Mouse (Mus musculus) hindbrain, embryonic 12.5 days (tissue): ENCODE data around the gene Gtf3c5. TPM values are rescaled to one million over a fixed set of nuclear protein-coding genes. Genes with fewer than 3 reads are reported as not detected.

Experiments used
- ATAC-seq: fragments of 200-750 bp; cut with Nextera tagmentation; 2 replicates; pipeline ENCODE4 v1.8.0; 2017; ENCODE audit warnings: moderate TSS enrichment; ENCODE audit not compliant: low FRiP score
- H3K27ac ChIP-seq: fragments of 300-500 bp; sonication (generic); 2 replicates; pipeline ENCODE4 v1.5.1; 2016; ENCODE audit warnings: mild to moderate bottlenecking
- H3K27me3 ChIP-seq: fragments of 300-500 bp; sonication (generic); 2 replicates; pipeline ENCODE4 v1.6.1; 2016; ENCODE audit warnings: mild to moderate bottlenecking
- H3K36me3 ChIP-seq: fragments of 300-500 bp; sonication (generic); 2 replicates; pipeline ENCODE4 v1.6.1; 2016; ENCODE audit warnings: mild to moderate bottlenecking
- H3K4me1 ChIP-seq: fragments of 300-500 bp; sonication (generic); 2 replicates; pipeline ENCODE4 v1.6.1; 2016
- H3K4me2 ChIP-seq: fragments of 300-500 bp; sonication (generic); replicated peaks from 2 replicates; pipeline ENCODE4 v1.6.1; 2016; ENCODE audit warnings: mild to moderate bottlenecking
- H3K4me3 ChIP-seq: fragments of 300-500 bp; sonication (generic); 2 replicates; pipeline ENCODE4 v1.5.1; 2016; ENCODE audit warnings: mild to moderate bottlenecking
- H3K9ac ChIP-seq: fragments of 300-500 bp; sonication (generic); 2 replicates; pipeline ENCODE4 v1.6.1; 2016; ENCODE audit warnings: mild to moderate bottlenecking, moderate library complexity
- H3K9me3 ChIP-seq: fragments of 300-500 bp; sonication (generic); replicated peaks from 2 replicates; pipeline ENCODE4 v1.6.1; 2016; ENCODE audit warnings: mild to moderate bottlenecking
- WGBS: fragments of 180-500 bp; shearing (Covaris S2); methylation state at CpG from one replicate; pipeline ENCODE4 v1.1.7; 2016; 5-methylcytosine and 5-hydroxymethylcytosine counted together
- polyA plus RNA-seq: library from polyadenylated mRNA; unstranded; fragments of >200 nt; fragmentation: Nextera tagmentation; extraction: Ambion mirVana; gene quantifications from 2 replicates; pipeline ENCODE4 v1.2.1, GENCODE M21; 2016

Gtf3c5 gene
- polyA plus RNA-seq, 1 experiment from 2014 or later = 50.0 TPM

GRCm38 (mm10) chr2:28585730-28586129 is 2.2 kb upstream of the Gtf3c5 start:
- peaks cover 3% of the 10 kb centered on the region; the same call in 1 of the 2 replicates for H3K36me3 ChIP-seq
- ATAC-seq = no peak
- H3K4me2 ChIP-seq = no peak overlapping the region
- H3K4me1 ChIP-seq = peaks cover 23% of the 10 kb centered on the region
- H3K27ac ChIP-seq = no peak overlapping the region
- peaks cover 5% of the 10 kb centered on the region; the same call in 1 of the 2 replicates for H3K27me3 ChIP-seq
- H3K4me3 ChIP-seq = no peak overlapping the region
- H3K9me3 ChIP-seq = no peaks in the 10 kb centered on the region
- no peak overlapping the region for H3K9ac ChIP-seq
- 45% methylated on average over 2 of the region's 2 CpGs for WGBS

DNA sequence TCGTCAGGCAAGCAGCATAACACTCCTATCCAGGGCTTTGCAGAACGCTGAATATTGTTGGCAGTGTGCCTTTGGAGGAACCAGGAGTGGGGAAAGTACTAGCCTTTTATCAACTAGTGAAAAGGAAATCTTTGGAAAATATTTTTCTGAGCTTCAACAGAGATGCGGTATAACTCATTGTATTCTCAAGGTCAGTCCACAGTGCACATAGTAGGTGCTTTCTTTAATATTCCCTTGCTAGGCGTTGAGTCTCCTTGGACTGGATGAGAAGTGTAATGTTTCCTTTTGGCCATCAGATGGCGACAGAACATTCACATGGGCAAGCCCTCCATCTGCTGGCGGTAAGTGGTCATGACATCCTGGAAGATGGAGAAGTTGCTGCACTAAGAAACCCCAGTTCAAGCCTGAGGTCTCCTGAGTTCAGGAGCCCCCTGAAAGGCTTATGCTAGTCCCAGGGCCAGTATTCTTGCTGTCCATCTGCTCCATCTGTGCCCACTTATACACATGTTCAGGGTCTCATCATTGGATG is 1.6 kb upstream of the Gtf3c5 start:
- Histone ChIP-seq H3K4me2 (no peak overlapping the region), H3K36me3 (peaks cover 4% of the 10 kb centered on the region; the same call in 1 of the 2 replicates), H3K4me1 (peaks cover 24% of the 10 kb centered on the region), H3K4me3 (no peak overlapping the region), H3K27ac (no peak overlapping the region), H3K27me3 (peaks cover 5% of the 10 kb centered on the region; the same call in 1 of the 2 replicates), H3K9me3 (no peaks in the 10 kb centered on the region), H3K9ac (no peak overlapping the region)
- 25% methylated on average over 6 of the region's 6 CpGs for WGBS
- ATAC-seq = no peak

- Histone ChIP-seq H3K4me2 (peak overlapping the region; percentile 69), H3K27ac (peak overlapping the region; percentile 93), H3K9me3 (no peaks in the 10 kb centered on the region), H3K4me1 (peaks cover 24% of the 10 kb centered on the region), H3K27me3 (peaks cover 5% of the 10 kb centered on the region; the same call in 1 of the 2 replicates), H3K9ac (peak overlapping the region; percentile 78), H3K36me3 (peaks cover 25% of the 10 kb centered on the region), H3K4me3 (peak overlapping the region; percentile 75)
- under 1% methylated on average over 56 of the region's 56 CpGs for WGBS
- peak; percentile 93 for ATAC-seq
These were observed 751 bp downstream of the Gtf3c5 start for GRCm38 (mm10) chr2:28582647-28583353.

GRCm38 (mm10) chr2:28578003-28578402 is 5.5 kb downstream of the Gtf3c5 start:
- Histone ChIP-seq H3K9ac (no peak overlapping the region), H3K9me3 (no peaks in the 10 kb centered on the region), H3K4me2 (no peak overlapping the region), H3K27me3 (no peaks in the 10 kb centered on the region), H3K4me3 (no peak overlapping the region), H3K4me1 (peaks cover 18% of the 10 kb centered on the region), H3K36me3 (peaks cover 68% of the 10 kb centered on the region), H3K27ac (no peak overlapping the region)
- no peak for ATAC-seq
- 67% methylated on average over 5 of the region's 5 CpGs for WGBS

DNA sequence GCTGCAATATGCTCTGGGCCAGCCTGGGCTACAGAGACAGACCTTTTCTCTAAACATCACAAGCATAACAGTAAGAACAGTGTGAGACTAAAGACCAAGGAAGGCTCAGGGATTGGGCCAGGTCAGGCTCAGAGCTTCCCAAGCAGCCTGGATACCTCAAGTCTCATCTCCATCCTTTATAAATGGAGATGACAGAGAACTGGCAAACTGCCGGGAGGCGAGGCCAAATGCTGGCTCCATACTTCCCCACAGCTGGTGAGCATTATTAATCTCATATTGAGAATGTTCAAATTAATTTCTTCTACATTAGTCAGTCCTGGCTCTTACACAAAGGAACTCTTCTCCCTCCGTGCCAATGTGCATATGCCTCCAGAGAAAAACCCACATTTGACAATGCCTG is 6.7 kb downstream of the Gtf3c5 start:
- Histone ChIP-seq H3K27ac (no peak overlapping the region), H3K27me3 (no peaks in the 10 kb centered on the region), H3K4me3 (no peak overlapping the region), H3K9ac (no peak overlapping the region), H3K4me1 (peaks cover 12% of the 10 kb centered on the region), H3K36me3 (peaks cover 80% of the 10 kb centered on the region), H3K4me2 (no peak overlapping the region), H3K9me3 (no peaks in the 10 kb centered on the region)
- WGBS = 88% methylated on average over 3 of the region's 3 CpGs
- ATAC-seq = no peak

DNA sequence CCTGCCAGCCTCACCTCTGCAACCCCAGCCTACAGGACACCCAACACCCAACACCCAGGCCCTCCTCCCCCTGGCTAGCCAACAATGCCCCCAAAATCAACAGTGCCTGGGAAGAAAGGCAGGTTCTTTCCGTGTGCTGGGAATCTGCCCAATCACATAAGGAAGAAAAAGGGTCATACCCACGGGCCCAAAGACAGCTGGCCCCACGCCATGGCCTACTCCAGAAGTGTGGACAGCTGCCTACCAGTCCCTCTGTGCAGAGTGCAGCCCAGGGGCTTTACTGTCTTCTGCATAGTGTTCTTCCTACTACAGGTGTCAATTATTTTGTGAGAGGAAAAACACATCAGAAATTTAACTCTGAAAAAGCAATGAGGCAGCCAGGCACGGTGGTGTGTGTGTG is 8.2 kb downstream of the Gtf3c5 start:
- H3K9ac ChIP-seq = no peak overlapping the region
- WGBS = 84% methylated on average over 4 of the region's 4 CpGs

GRCm38 (mm10) chr2:28569903-28570302 is 13.6 kb downstream of the Gtf3c5 start:
- 72% methylated on average over 2 of the region's 3 CpGs for WGBS
- no peak overlapping the region for H3K9ac ChIP-seq
- no peak overlapping the region for H3K27ac ChIP-seq

More for the DNA sequence above, 8.2 kb downstream of the Gtf3c5 start:
- Histone ChIP-seq H3K27me3 (no peaks in the 10 kb centered on the region), H3K9me3 (no peaks in the 10 kb centered on the region), H3K4me2 (no peak overlapping the region), H3K4me1 (no peaks in the 10 kb centered on the region), H3K4me3 (no peak overlapping the region), H3K36me3 (peaks cover 90% of the 10 kb centered on the region), H3K27ac (no peak overlapping the region)
- no peak for ATAC-seq

GRCm38 (mm10) chr2:28566545-28566944 is 17.0 kb downstream of the Gtf3c5 start:
- no peak overlapping the region for H3K9ac ChIP-seq
- H3K4me2 ChIP-seq = no peak overlapping the region
- no peak for ATAC-seq
- no peak overlapping the region for H3K27ac ChIP-seq
- H3K4me3 ChIP-seq = no peak overlapping the region
- no peaks in the 10 kb centered on the region for H3K27me3 ChIP-seq
- H3K9me3 ChIP-seq = no peaks in the 10 kb centered on the region
- H3K4me1 ChIP-seq = no peaks in the 10 kb centered on the region
- 55% methylated on average over 5 of the region's 5 CpGs for WGBS
- H3K36me3 ChIP-seq = peaks cover 71% of the 10 kb centered on the region

More at GRCm38 (mm10) chr2:28569903-28570302, 13.6 kb downstream of the Gtf3c5 start:
- Histone ChIP-seq H3K4me3 (no peak overlapping the region), H3K4me1 (no peaks in the 10 kb centered on the region), H3K36me3 (peaks cover 94% of the 10 kb centered on the region), H3K4me2 (no peak overlapping the region), H3K9me3 (no peaks in the 10 kb centered on the region), H3K27me3 (no peaks in the 10 kb centered on the region)
- ATAC-seq = no peak

- 90% methylated on average over 4 of the region's 4 CpGs for WGBS
- no peaks in the 10 kb centered on the region for H3K9me3 ChIP-seq
- no peak overlapping the region for H3K4me3 ChIP-seq
- H3K27me3 ChIP-seq = no peaks in the 10 kb centered on the region
- peaks cover 49% of the 10 kb centered on the region for H3K36me3 ChIP-seq
- ATAC-seq = no peak
- no peaks in the 10 kb centered on the region for H3K4me1 ChIP-seq
- no peak overlapping the region for H3K4me2 ChIP-seq
- H3K27ac ChIP-seq = no peak overlapping the region
- H3K9ac ChIP-seq = no peak overlapping the region
These were observed 19.2 kb downstream of the Gtf3c5 start for GRCm38 (mm10) chr2:28564380-28564779.

DNA sequence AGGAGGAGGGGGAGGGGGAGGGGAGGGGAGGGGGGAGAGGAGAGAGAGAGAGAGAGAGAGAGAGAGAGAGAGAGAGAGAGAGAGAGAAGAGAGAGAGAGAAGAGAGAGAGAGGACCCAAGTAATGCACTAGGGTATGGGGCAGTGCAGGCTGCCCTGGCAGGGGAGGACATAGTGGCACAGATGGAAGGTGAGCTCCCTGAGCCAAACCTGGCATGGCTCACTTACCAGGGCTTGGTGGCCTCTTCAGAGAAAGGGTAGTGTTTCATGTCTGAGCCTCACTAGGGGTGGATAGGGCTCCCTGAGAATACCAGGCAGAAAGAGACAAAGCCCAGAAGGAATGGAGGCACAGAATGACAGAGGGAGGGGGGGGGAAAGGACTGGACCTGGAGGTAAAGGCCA is 19.7 kb downstream of the Gtf3c5 start:
- no peak overlapping the region for H3K4me2 ChIP-seq
- no peaks in the 10 kb centered on the region for H3K4me1 ChIP-seq
- H3K4me3 ChIP-seq = no peak overlapping the region
- ATAC-seq = no peak
- H3K9me3 ChIP-seq = no peaks in the 10 kb centered on the region
- H3K27me3 ChIP-seq = no peaks in the 10 kb centered on the region
- H3K9ac ChIP-seq = no peak overlapping the region
- no peak overlapping the region for H3K27ac ChIP-seq
- H3K36me3 ChIP-seq = peaks cover 43% of the 10 kb centered on the region

DNA sequence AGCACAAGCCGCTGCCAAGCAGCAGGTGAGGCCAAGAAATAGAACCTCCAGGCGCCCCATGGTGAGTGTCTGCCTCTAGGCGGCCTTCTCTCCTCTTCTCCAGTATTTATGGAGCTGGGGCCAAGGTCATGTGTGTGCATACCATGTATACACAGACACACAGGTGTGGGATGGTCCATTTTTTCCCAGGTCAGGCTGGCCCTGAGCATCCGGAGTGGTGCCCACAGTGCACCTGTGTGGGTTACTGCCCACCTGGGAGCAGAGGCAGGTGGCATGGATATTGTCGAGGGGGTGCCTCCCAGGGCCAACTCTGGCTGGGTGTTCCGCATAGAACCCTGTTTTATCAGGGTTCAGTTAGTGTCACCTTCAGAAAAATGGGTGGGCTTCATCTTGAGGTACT is 20.2 kb downstream of the Gtf3c5 start, which contains the start of gene Cel:
TSS of gene Cel (minus strand) at position 101 of the 400 bp plus-strand sequence.
- no peak for ATAC-seq
- WGBS = 65% methylated on average over 6 of the region's 6 CpGs
- no peak within 1 kb of the TSS for H3K27ac ChIP-seq

GRCm38 (mm10) chr2:28557452-28557851 is 26.1 kb downstream of the Gtf3c5 start:
- no peak overlapping the region for H3K4me2 ChIP-seq
- ATAC-seq = no peak
- WGBS = 78% methylated on average over 5 of the region's 5 CpGs
- no peak overlapping the region for H3K4me3 ChIP-seq
- H3K4me1 ChIP-seq = no peaks in the 10 kb centered on the region
- H3K9ac ChIP-seq = no peak overlapping the region
- H3K9me3 ChIP-seq = no peaks in the 10 kb centered on the region
- H3K27ac ChIP-seq = no peak overlapping the region
- peaks cover 26% of the 10 kb centered on the region for H3K36me3 ChIP-seq
- no peaks in the 10 kb centered on the region for H3K27me3 ChIP-seq

More for the DNA sequence above, 20.2 kb downstream of the Gtf3c5 start, which contains the start of gene Cel:
- Histone ChIP-seq H3K9me3 (no peaks in the 10 kb centered on the region), H3K36me3 (peaks cover 38% of the 10 kb centered on the region), H3K4me3 (no peak within 1 kb of the TSS), H3K4me1 (no peaks in the 10 kb centered on the region), H3K4me2 (no peak within 1 kb of the TSS), H3K9ac (no peak within 1 kb of the TSS), H3K27me3 (no peaks in the 10 kb centered on the region)

GRCm38 (mm10) chr2:28552301-28552700 is 31.2 kb downstream of the Gtf3c5 start:
- H3K36me3 ChIP-seq = peaks cover 75% of the 10 kb centered on the region
- H3K4me2 ChIP-seq = no peak overlapping the region
- no peaks in the 10 kb centered on the region for H3K27me3 ChIP-seq
- ATAC-seq = no peak
- H3K9me3 ChIP-seq = no peaks in the 10 kb centered on the region
- no peak overlapping the region for H3K4me3 ChIP-seq
- 95% methylated on average over 5 of the region's 5 CpGs for WGBS
- no peaks in the 10 kb centered on the region for H3K4me1 ChIP-seq
- H3K9ac ChIP-seq = no peak overlapping the region
- no peak overlapping the region for H3K27ac ChIP-seq
